In genomic region chr1:43164582-43164981, GRCm38 (mm10) we compare ENCODE assay signal across 26 mouse cellular contexts. TPM values are rescaled to one million over a fixed set of nuclear protein-coding genes. Genes with fewer than 3 reads are reported as not detected.
DNase-seq lines count a peak whose midpoint lies in the region; ATAC-seq lines count a peak whose summit lies in the region.
"Had no signal": no experiment of that assay in that cellular context is flagged by ENCODE, and none has a peak within 500 bp of the region (broad histone marks: within the 10 kb centered on the region; RNA-seq: fewer than 3 reads in every experiment).

No protein-coding gene starts in this region.

- ATAC-seq in hindbrain, embryonic 15.5 days (ENCODE audit: low FRiP score, low read depth): no peak
- ATAC-seq in hindbrain, embryonic 13.5 days (ENCODE audit: low FRiP score): no peak
- ATAC-seq in midbrain, embryonic 13.5 days: 0 out of 2 replicates have a peak, but pooled peaks have one; percentile 5
- ATAC-seq in midbrain, embryonic 11.5 days (ENCODE audit: low FRiP score): no peak

- 0 out of 2 replicates have a peak, but pooled peaks cover 6% of the 10 kb centered on the region for H3K27me3 ChIP-seq in heart, embryonic 10.5 days (ENCODE audit: insufficient read depth, poor library complexity, severe bottlenecking)
- H3K27me3 ChIP-seq in hindbrain, embryonic 15.5 days: no peaks in the 10 kb centered on the region
- H3K27me3 ChIP-seq in hindbrain, embryonic 13.5 days: peaks cover 13% of the 10 kb centered on the region; the same call in 1 of the 2 replicates
- peaks cover 8% of the 10 kb centered on the region; the same call in 1 of the 2 replicates for H3K27me3 ChIP-seq in midbrain, embryonic 13.5 days
- H3K27me3 ChIP-seq in midbrain, embryonic 11.5 days (ENCODE audit: control insufficient read depth, insufficient read depth, low read length): peaks cover 3% of the 10 kb centered on the region
- H3K27me3 ChIP-seq: embryonic facial prominence, embryonic 13.5 days; lung, embryonic 15.5 days; midbrain, embryonic 15.5 days had no signal

- H3K27ac ChIP-seq in heart, embryonic 10.5 days: peak overlapping the region; percentile 96
- no peak overlapping the region for H3K27ac ChIP-seq in hindbrain, embryonic 15.5 days (replicated peaks)
- no peak overlapping the region for H3K27ac ChIP-seq in hindbrain, embryonic 13.5 days
- H3K27ac ChIP-seq in midbrain, embryonic 13.5 days: 0 out of 2 replicates have a peak overlapping the region, but pooled peaks have one; percentile 73
- no peak overlapping the region for H3K27ac ChIP-seq in midbrain, embryonic 11.5 days (ENCODE audit: low read depth, low read length)
- H3K27ac ChIP-seq: embryonic facial prominence, embryonic 13.5 days; forebrain, embryonic 12.5 days; liver, embryonic 15.5 days; neural tube, embryonic 13.5 days had no signal

- peak overlapping the region; percentile 84; the same call in 1 of the 2 replicates for H3K4me2 ChIP-seq in hindbrain, embryonic 15.5 days
- no peak overlapping the region; the same call in 1 of the 2 replicates for H3K4me2 ChIP-seq in hindbrain, embryonic 13.5 days
- no peak overlapping the region for H3K4me2 ChIP-seq in midbrain, embryonic 13.5 days (replicated peaks)
- H3K4me2 ChIP-seq in midbrain, embryonic 11.5 days: no peak overlapping the region

- peaks cover 2% of the 10 kb centered on the region; the same call in 1 of the 2 replicates for H3K36me3 ChIP-seq in heart, embryonic 10.5 days
- no peaks in the 10 kb centered on the region for H3K36me3 ChIP-seq in hindbrain, embryonic 15.5 days
- H3K36me3 ChIP-seq in hindbrain, embryonic 13.5 days: no peaks in the 10 kb centered on the region
- H3K36me3 ChIP-seq in midbrain, embryonic 13.5 days: no peaks in the 10 kb centered on the region
- no peaks in the 10 kb centered on the region for H3K36me3 ChIP-seq in midbrain, embryonic 11.5 days (ENCODE audit: control insufficient read depth, insufficient read depth, low read length)
- H3K36me3 ChIP-seq: embryonic facial prominence, embryonic 13.5 days; forebrain, embryonic 12.5 days; limb, embryonic 10.5 days; liver, embryonic 15.5 days; lung, embryonic 15.5 days; midbrain, embryonic 15.5 days; neural tube, embryonic 13.5 days had no signal

- no peaks in the 10 kb centered on the region for H3K9me3 ChIP-seq in heart, embryonic 10.5 days
- no peaks in the 10 kb centered on the region for H3K9me3 ChIP-seq in hindbrain, embryonic 15.5 days
- H3K9me3 ChIP-seq in hindbrain, embryonic 13.5 days: no peaks in the 10 kb centered on the region
- H3K9me3 ChIP-seq in midbrain, embryonic 13.5 days: no peaks in the 10 kb centered on the region
- no peaks in the 10 kb centered on the region for H3K9me3 ChIP-seq in midbrain, embryonic 11.5 days (ENCODE audit: control insufficient read depth, low read length)
- H3K9me3 ChIP-seq: embryonic facial prominence, embryonic 13.5 days; forebrain, embryonic 12.5 days; limb, embryonic 10.5 days; liver, embryonic 15.5 days; lung, embryonic 15.5 days; midbrain, embryonic 15.5 days; neural tube, embryonic 13.5 days had no signal

- peaks cover 53% of the 10 kb centered on the region for H3K4me1 ChIP-seq in heart, embryonic 10.5 days
- H3K4me1 ChIP-seq in hindbrain, embryonic 15.5 days (replicated peaks): peaks cover 15% of the 10 kb centered on the region
- peaks cover 21% of the 10 kb centered on the region; the same call in 1 of the 2 replicates for H3K4me1 ChIP-seq in hindbrain, embryonic 13.5 days (replicated peaks)
- peaks cover 10% of the 10 kb centered on the region for H3K4me1 ChIP-seq in midbrain, embryonic 13.5 days (replicated peaks)
- H3K4me1 ChIP-seq in midbrain, embryonic 11.5 days (ENCODE audit: control insufficient read depth, insufficient read depth, low read length): peaks cover 4% of the 10 kb centered on the region
- H3K4me1 ChIP-seq: liver, embryonic 15.5 days had no signal

- 91% methylated on average over 5 of the region's 5 CpGs for WGBS in heart, embryonic 10.5 days
- 96% methylated on average over 5 of the region's 5 CpGs for WGBS in hindbrain, embryonic 15.5 days
- 94% methylated on average over 5 of the region's 5 CpGs for WGBS in hindbrain, embryonic 13.5 days
- WGBS in midbrain, embryonic 13.5 days: 95% methylated on average over 5 of the region's 5 CpGs
- 92% methylated on average over 5 of the region's 5 CpGs for WGBS in midbrain, embryonic 11.5 days

- H3K9ac ChIP-seq in hindbrain, embryonic 15.5 days: no peak overlapping the region
- H3K9ac ChIP-seq in hindbrain, embryonic 13.5 days: no peak overlapping the region
- H3K9ac ChIP-seq in midbrain, embryonic 13.5 days (replicated peaks): no peak overlapping the region
- no peak overlapping the region for H3K9ac ChIP-seq in midbrain, embryonic 11.5 days (ENCODE audit: low read length)
- H3K9ac ChIP-seq: liver, embryonic 15.5 days had no signal

- H3K4me3 ChIP-seq in heart, embryonic 10.5 days: no peak overlapping the region
- no peak overlapping the region for H3K4me3 ChIP-seq in hindbrain, embryonic 15.5 days
- no peak overlapping the region for H3K4me3 ChIP-seq in hindbrain, embryonic 13.5 days
- no peak overlapping the region for H3K4me3 ChIP-seq in midbrain, embryonic 13.5 days (replicated peaks)
- no peak overlapping the region for H3K4me3 ChIP-seq in midbrain, embryonic 11.5 days (ENCODE audit: low read depth, low read length)
- H3K4me3 ChIP-seq: erythroblast, embryonic 14.5 days had no signal

- no peak for DNase-seq in heart, embryonic 10.5 days (ENCODE audit: low spot score)
- DNase-seq in heart, adult 8-10 months (ENCODE audit: low spot score): no peak
- DNase-seq in midbrain, embryonic 11.5 days (ENCODE audit: low spot score, missing footprints): no peak
- DNase-seq in urinary bladder, adult 2 months (ENCODE audit: low spot score): no peak
- DNase-seq: adrenal gland, postnatal 25 days; cerebellum, adult 8-10 months; cerebellum, postnatal 36 days; embryo, embryonic 11 days; gastrocnemius, postnatal 36 days; kidney, postnatal 4 days; layer of hippocampus, adult 9-11 months; liver; lung, postnatal 36 days; right cerebral cortex, postnatal 25 days; thymus, postnatal 25 days had no signal

RNA-seq across cellular contexts. Expression of gene Fhl2, which starts 32.2 kb away (rescaled TPM):
- polyA plus RNA-seq in heart, embryonic 10.5 days (2016; fragmentation: Nextera tagmentation; extraction: Ambion mirVana): 112 and 178 TPM in 2 replicates
- total RNA-seq in heart, adult 8-10 months (2022): 1,000 to 10,000 TPM; 1,741 to 2,078 (median 1,948) TPM
- polyA plus RNA-seq in hindbrain, embryonic 15.5 days (2015; fragmentation: Nextera tagmentation; extraction: Ambion mirVana): 26.0 and 26.2 TPM in 2 replicates
- polyA plus RNA-seq in hindbrain, embryonic 13.5 days (2015; fragmentation: Nextera tagmentation; extraction: Ambion mirVana): 19.8 and 21.2 TPM in 2 replicates
- 10.2 and 11.2 TPM in 2 replicates for polyA plus RNA-seq in midbrain, embryonic 13.5 days (2015; fragmentation: Nextera tagmentation; extraction: Ambion mirVana)
- 6.5 and 8.2 TPM in 2 replicates for polyA plus RNA-seq in midbrain, embryonic 11.5 days (2014; fragmentation: Nextera tagmentation; extraction: Ambion mirVana)
- polyA plus RNA-seq in urinary bladder, adult 2 months (2012; rRNA removed): 96.7 and 120 TPM in 2 replicates
- polyA plus RNA-seq: erythroblast, embryonic 14.5 days had no signal

Comparison
In these comparisons a context has a peak if more than half of its experiments do, and no peak if none do; other contexts are left out.
1. H3K27ac ChIP-seq: peak in heart, embryonic 10.5 days (single experiment) and midbrain, embryonic 13.5 days (single experiment); none in hindbrain, embryonic 15.5 days (single experiment), hindbrain, embryonic 13.5 days (single experiment) and midbrain, embryonic 11.5 days (single experiment).